In the genomic region with DNA sequence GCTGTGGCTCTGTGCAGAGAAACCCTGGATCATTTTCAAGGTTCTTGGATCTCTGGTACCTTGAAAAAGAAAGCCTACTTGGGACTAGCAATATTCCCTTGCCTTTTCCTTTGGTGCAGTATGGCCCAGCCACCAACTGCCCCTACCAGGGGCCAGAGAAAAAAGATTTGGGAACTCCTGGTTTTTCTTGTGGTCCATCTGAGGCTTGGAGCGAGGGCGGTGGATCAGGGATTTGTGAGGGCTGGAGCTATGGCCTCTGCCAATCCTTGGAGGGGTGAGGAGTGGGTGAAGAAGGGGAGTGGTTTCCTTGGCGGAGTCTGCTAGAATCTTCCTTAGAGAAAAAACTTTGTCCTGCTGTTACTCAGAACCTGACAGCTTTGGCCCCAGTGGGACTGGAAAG, we compare ENCODE assay signal across 11 mouse cellular contexts.
"Had no signal": no experiment of that assay in that cellular context is flagged by ENCODE, and none has a peak within 500 bp of the region (broad histone marks: within the 10 kb centered on the region; RNA-seq: fewer than 3 reads in every experiment).

No protein-coding gene starts in this region.

- H3K27ac ChIP-seq: limb, embryonic 15.5 days; liver, embryonic 12.5 days; midbrain, embryonic 12.5 days; stomach, postnatal 0 days had no signal

- ATAC-seq: liver, embryonic 12.5 days; midbrain, embryonic 16.5 days had no signal

- DNase-seq: kidney, postnatal 14 days; left cerebral cortex, postnatal 4 days; lung, embryonic 14.5 days; lung, postnatal 10 days; lung, postnatal 4 days; thymus, postnatal 4 days had no signal

- H3K4me3 ChIP-seq: limb, embryonic 15.5 days; liver, embryonic 12.5 days; midbrain, embryonic 12.5 days had no signal

- H3K36me3 ChIP-seq: limb, embryonic 15.5 days; midbrain, embryonic 12.5 days had no signal

- H3K9me3 ChIP-seq: limb, embryonic 15.5 days; liver, embryonic 12.5 days; midbrain, embryonic 12.5 days had no signal

- H3K4me2 ChIP-seq: limb, embryonic 15.5 days; lung, embryonic 14.5 days; midbrain, embryonic 12.5 days had no signal

- H3K9ac ChIP-seq: limb, embryonic 15.5 days; lung, embryonic 14.5 days; midbrain, embryonic 12.5 days had no signal
